Mouse (Mus musculus) naive thymus-derived CD4-positive, alpha-beta T cell, adult 2 months (primary cell): ENCODE measurements around the gene Vinac1.
A peak's percentile ranks its signal among the peaks of the same experiment; 100 is the strongest.

Experiments used
- DNase-seq: peaks from one replicate; pipeline ENCODE4 v3.0.0-alpha.2; 2011; ENCODE audit warnings: low read depth

Vinac1 gene

DNA sequence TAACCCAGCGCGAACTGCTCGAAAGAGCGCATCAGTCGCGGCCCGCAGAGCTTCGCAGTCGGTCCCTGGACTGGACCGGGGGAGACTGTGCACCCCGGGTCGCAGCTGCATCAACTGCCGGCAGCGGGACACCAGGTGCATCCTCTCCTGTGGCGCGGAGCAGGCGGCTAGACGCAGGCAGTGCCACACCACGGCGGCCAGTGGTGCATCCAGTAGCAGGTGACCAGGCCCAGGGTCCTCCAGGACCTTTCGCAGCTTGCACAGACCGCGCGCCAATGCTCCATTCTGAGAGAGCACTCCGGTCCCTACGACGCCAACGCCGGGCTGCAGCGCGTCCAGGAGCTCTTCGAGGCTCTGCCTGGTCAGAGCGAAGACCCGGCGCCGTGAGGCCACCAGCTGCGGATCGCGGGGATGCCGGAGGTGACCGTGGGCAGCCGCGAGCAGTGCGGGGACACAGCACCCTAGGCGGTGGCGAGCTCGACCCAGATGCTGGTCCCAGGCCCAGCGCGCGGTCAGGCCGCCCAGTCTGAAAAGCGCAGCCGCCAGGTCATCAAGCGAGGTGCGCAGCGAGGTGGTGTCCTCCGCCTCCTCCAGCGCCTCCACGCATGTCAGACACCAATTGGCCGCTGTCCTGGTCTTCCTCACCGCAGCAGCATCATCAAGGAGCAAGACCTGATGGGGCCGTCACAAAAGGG is 8.9 kb downstream of the Vinac1 start:
- DNase-seq, result no peak

GRCm38 (mm10) chr2:129038426-129038936 is 9.5 kb downstream of the Vinac1 start:
- DNase-seq, result no peak

GRCm38 (mm10) chr2:129035381-129035780 is 12.6 kb downstream of the Vinac1 start:
- no peak for DNase-seq

- no peak for DNase-seq
Measured at GRCm38 (mm10) chr2:129024820-129025219, 23.2 kb downstream of the Vinac1 start.

GRCm38 (mm10) chr2:129020106-129020505 is 27.9 kb downstream of the Vinac1 start:
- no peak for DNase-seq

GRCm38 (mm10) chr2:129008867-129009266 is 39.1 kb downstream of the Vinac1 start:
- DNase-seq, result peak; percentile 34

- no peak for DNase-seq
Measured at GRCm38 (mm10) chr2:129006194-129006749, 41.7 kb downstream of the Vinac1 start.

GRCm38 (mm10) chr2:129004872-129005271 is 43.1 kb downstream of the Vinac1 start:
- no peak for DNase-seq

GRCm38 (mm10) chr2:128984746-128985145 is 63.2 kb downstream of the Vinac1 start:
- DNase-seq, result no peak

DNA sequence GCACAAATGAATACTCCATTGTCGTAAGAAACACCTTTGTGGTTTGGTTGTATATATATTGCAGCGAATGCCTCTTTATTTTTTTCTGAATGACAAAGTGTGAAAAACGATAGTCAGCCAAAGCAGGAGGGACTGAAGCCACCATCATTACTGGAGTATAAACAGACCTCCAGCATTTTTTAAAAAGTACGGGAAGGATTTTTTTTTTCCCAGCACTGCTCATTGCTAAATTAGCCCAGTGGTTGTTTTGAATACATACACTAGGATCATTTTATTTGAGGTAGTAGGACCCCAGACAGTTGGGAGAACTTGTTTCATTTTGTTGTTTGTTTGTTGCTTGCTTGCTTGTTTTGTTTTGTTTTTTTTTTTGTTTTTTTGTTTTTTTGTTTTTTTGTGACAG is 72.4 kb downstream of the Vinac1 start:
- no peak for DNase-seq
